Mouse (Mus musculus): ENCODE measurements around the gene Mkrn3. TPM values are rescaled to one million over a fixed set of nuclear protein-coding genes. Genes with fewer than 3 reads are reported as not detected.

The Mkrn3 gene
- total RNA-seq (2021): 10 to 100 TPM; 17.5 to 20.7 TPM

- DNase-seq (ENCODE audit: extremely low spot score in 1 of 2, low spot score in 2 of 2): peak; percentile 83
- intact Hi-C loops (cut with DNase I): no loop called here
Measured at GRCm38 (mm10) chr7:62419493-62420360, at the start of gene Mkrn3. Mkrn3 (minus strand) TSS chr7:62420139.

DNA sequence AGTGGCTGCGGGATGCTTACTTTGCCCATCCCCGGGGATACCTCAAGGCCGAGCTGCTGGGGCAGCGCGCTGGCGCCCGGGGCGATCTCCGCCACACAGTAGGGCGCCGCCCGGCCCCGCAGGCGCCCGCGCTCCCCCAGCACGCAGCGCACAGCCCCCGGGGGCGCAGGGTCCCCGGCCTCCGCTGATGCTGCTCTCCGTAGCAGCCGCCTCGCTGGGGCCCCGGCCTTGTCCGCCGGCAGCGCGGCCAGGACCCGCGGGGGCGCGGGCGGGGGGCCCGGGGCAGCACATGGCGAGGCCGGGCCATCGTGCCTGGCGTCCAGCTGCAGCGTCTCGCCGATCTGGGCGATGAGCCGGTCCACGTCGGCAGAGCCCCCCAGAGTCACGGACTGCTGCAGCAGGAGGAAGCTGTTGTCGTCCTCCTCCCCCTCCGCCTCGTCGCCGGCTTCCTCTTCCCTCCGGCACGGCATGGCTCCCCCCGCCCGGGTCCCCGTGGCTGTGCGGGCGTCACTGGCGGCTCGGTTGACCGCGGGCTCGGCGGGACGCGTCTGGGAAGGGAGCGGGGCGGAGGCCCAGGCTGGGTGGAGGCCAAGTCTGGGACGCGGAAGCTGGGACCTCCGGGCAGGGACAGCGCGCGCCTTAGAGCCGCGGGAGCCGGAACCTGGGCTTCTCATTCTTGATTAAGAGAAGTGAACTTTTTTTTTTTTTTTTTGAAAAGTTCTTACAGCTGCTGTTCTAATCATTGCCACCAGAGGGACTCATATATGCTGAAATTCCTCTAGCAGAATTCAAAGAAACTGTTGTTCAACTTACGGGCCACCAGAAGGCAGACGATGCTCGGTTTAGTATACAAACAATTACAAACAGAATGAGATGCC lies 44.2 kb upstream of the Mkrn3 start, which contains the start of gene Peg12:
Gene Peg12, minus strand, starts transcription at position 633 of the 878 bp plus-strand sequence.
- intact Hi-C loops (cut with DNase I): no loop called here
- peak; percentile 15 to 75 for DNase-seq (ENCODE audit: extremely low spot score in 1 of 2, low spot score in 2 of 2)

GRCm38 (mm10) chr7:62463007-62463877 lies 43.3 kb upstream of the Mkrn3 start:
- intact Hi-C loops (cut with DNase I): no loop called here
- peak in 1 of 2 experiments; percentile 29 for DNase-seq (ENCODE audit: extremely low spot score in 1 of 2, low spot score in 2 of 2)

- no peak for DNase-seq (ENCODE audit: extremely low spot score in 1 of 2, low spot score in 2 of 2)
- intact Hi-C loops (cut with DNase I): no loop called here
Measured at GRCm38 (mm10) chr7:62462229-62463006, 42.5 kb upstream of the Mkrn3 start.

GRCm38 (mm10) chr7:62452353-62452752 lies 32.4 kb upstream of the Mkrn3 start:
- intact Hi-C loops (cut with DNase I): no loop called here
- DNase-seq (ENCODE audit: extremely low spot score in 1 of 2, low spot score in 2 of 2): no peak

GRCm38 (mm10) chr7:62445431-62446165 lies 25.7 kb upstream of the Mkrn3 start:
- intact Hi-C loops (cut with DNase I): no loop called here
- no peak for DNase-seq (ENCODE audit: extremely low spot score in 1 of 2, low spot score in 2 of 2)

GRCm38 (mm10) chr7:62436394-62436793 lies 16.5 kb upstream of the Mkrn3 start:
- intact Hi-C loops (cut with DNase I): no loop called here

DNA sequence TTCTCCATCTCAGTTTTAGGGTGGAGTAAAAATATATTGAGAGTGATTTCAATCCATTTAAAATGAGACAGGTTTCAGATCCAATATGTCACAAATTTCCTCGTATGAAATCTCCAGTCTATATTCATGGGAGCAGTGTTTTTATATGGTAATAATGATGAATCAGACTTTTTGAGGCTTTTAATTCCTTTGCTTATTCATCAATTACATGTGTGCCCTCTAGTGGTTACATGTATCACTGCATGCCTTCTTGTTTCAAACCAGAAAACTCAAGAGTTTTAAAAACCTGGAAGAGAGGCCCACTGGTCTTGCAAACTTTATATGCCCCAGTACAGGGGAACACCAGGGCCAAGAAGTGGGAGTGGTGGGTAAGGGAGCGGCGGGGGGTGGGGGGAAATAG lies 13.3 kb upstream of the Mkrn3 start:
- DNase-seq (ENCODE audit: extremely low spot score in 1 of 2, low spot score in 2 of 2): no peak
- intact Hi-C loops (cut with DNase I): no loop called here

More at GRCm38 (mm10) chr7:62436394-62436793, 16.5 kb upstream of the Mkrn3 start:
- no peak for DNase-seq (ENCODE audit: extremely low spot score in 1 of 2, low spot score in 2 of 2)

- peak; percentile 5 to 18 for DNase-seq (ENCODE audit: extremely low spot score in 1 of 2, low spot score in 2 of 2)
- intact Hi-C loops (cut with DNase I): no loop called here
Measured at GRCm38 (mm10) chr7:62428337-62428736, 8.4 kb upstream of the Mkrn3 start.

DNA sequence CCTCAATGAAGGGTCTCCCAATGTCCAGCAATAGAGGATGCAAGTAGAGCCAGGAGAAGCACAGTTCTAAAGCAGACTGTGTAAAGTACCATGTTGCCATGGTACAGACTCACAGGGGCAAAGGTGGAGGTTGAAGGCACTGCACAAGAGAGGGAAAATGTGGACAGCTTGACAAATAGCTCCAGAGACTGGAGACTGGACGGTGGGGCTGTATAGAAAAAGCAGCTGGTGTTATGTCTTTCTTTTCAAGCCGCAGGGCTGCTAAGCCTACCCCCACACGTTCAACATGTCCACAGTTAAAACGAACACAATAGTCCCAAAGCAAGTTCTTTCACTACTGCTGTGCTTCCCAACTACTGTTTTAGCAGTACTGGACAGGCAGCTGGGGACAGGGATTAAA lies 3.3 kb upstream of the Mkrn3 start:
- no peak for DNase-seq (ENCODE audit: extremely low spot score in 1 of 2, low spot score in 2 of 2)
- intact Hi-C loops (cut with DNase I): no loop called here

- no peak for DNase-seq (ENCODE audit: extremely low spot score in 1 of 2, low spot score in 2 of 2)
- intact Hi-C loops (cut with DNase I): no loop called here
Measured at GRCm38 (mm10) chr7:62420566-62420965, 627 bp upstream of the Mkrn3 start.

GRCm38 (mm10) chr7:62419105-62419492 lies 840 bp downstream of the Mkrn3 start:
- intact Hi-C loops (cut with DNase I): no loop called here
- peak in 1 of 2 experiments; percentile 31 for DNase-seq (ENCODE audit: extremely low spot score in 1 of 2, low spot score in 2 of 2)

DNA sequence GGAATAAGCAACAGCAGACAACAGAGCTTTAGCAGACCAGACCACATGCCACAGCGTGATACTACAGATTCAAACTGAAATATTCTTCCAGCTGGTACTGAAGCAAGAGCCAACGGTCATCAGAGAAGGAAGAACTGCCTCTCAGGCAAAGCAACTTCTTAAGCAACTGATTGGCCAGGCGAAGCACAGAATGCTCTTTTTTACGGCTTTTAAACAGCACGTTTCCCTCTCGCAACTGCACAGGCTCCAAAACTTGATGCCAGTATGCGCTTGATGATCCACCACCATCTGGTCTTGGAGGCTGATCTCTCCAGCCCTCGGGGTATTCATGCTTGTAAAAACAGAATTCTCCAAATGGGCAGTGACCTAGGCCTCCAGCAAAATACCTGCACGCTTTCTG lies 1.6 kb downstream of the Mkrn3 start:
- intact Hi-C loops (cut with DNase I): no loop called here
- no peak for DNase-seq (ENCODE audit: extremely low spot score in 1 of 2, low spot score in 2 of 2)

GRCm38 (mm10) chr7:62416173-62416572 lies 3.8 kb downstream of the Mkrn3 start:
- intact Hi-C loops (cut with DNase I): no loop called here
- DNase-seq (ENCODE audit: extremely low spot score in 1 of 2, low spot score in 2 of 2): no peak

DNA sequence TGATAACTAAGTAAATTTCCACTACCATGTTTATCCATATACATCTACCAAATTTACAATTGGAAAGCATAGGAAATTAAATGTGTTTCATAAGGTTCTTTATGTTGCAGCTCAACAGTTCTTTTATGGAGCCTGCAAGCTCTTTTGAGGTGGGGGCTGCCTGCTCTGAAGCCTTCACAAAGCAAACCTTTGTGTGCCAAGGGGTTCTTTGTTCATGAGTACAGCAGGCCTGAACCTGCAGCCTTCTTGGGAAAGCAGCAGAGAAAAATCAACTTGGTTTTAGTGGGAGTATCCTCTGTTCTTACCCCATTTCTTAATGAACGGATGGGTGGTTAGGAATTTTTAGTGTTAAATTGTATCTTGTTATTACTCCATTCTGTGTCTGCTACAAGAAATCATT lies 4.7 kb downstream of the Mkrn3 start:
- DNase-seq (ENCODE audit: extremely low spot score in 1 of 2, low spot score in 2 of 2): no peak
- intact Hi-C loops (cut with DNase I): no loop called here

- DNase-seq (ENCODE audit: extremely low spot score in 1 of 2, low spot score in 2 of 2): no peak
- intact Hi-C loops (cut with DNase I): no loop called here
Measured at GRCm38 (mm10) chr7:62407803-62408202, 12.1 kb downstream of the Mkrn3 start.

DNA sequence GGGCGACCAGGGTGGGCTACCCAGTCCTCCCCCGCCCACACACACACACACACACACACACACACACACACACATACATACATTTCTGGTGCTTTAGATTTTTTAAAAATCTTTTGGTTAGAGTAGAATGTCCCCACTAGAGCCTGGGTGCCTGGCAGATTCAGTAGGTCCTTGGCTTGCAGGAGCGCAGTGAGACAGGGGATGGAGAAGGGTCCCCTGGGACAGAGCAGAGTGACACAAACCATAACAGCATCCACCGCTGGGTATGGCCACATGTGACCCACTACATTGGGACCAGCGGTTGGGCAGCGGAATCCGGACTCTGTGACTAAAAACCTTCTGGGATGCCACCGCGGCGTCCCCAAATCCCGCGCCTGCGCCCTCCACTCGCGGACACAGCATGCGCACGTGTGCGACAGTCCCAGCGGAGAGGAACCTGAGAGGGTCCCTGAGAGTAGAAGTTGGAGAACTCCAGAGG lies 13.3 kb downstream of the Mkrn3 start:
- intact Hi-C loops (cut with DNase I): no loop called here
- peak; percentile 23 to 56 for DNase-seq (ENCODE audit: extremely low spot score in 1 of 2, low spot score in 2 of 2)

Data from left cerebral cortex, postnatal 10 days (tissue).